10 mouse cellular contexts compared by ENCODE assay signal in the genomic region with DNA sequence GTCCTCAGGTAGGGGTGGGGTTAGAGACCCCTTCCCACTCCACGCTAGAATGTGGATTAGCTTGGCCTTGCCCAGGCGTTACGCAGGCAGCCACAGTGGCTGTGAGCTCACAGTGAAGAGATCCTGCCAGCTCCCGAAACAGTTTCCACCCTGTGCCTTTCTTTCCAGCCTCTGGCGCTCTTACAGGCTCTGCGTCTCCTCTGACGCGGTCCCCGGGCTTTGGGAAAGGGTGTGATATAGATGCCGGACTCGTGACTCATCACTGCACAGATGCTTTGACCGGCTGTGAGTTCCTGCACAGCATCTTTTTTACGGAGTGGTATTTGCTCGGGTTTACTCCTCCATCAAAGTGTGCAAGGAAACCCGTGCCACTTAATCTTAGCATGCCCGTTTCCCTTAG. TPM values are rescaled to one million over a fixed set of nuclear protein-coding genes. Genes with fewer than 3 reads are reported as not detected.
A peak's percentile ranks its signal among the peaks of the same experiment; 100 is the strongest.
DNase-seq lines count a peak whose midpoint lies in the region; ATAC-seq lines count a peak whose summit lies in the region.
"Had no signal": no experiment of that assay in that cellular context is flagged by ENCODE, and none has a peak within 500 bp of the region (broad histone marks: within the 10 kb centered on the region; RNA-seq: fewer than 3 reads in every experiment).

No protein-coding gene starts in this region.

- ATAC-seq in hindbrain, embryonic 14.5 days (ENCODE audit: low FRiP score): 0 out of 2 replicates have a peak, but pooled peaks have one; percentile 31
- no peak; the same call in 1 of the 2 replicates for ATAC-seq in embryonic facial prominence, embryonic 14.5 days (ENCODE audit: low read depth)
- ATAC-seq: Patski had no signal

- H3K4me3 ChIP-seq in hindbrain, embryonic 14.5 days (replicated peaks; ENCODE audit: low read length): no peak overlapping the region
- H3K4me3 ChIP-seq in hindbrain, embryonic 10.5 days: no peak overlapping the region
- no peak overlapping the region for H3K4me3 ChIP-seq in embryonic facial prominence, embryonic 14.5 days (ENCODE audit: low read depth, low read length)
- H3K4me3 ChIP-seq: midbrain, embryonic 12.5 days had no signal

- WGBS in hindbrain, embryonic 14.5 days: 87% methylated on average over 16 of the region's 16 CpGs
- WGBS in hindbrain, embryonic 10.5 days: 92% methylated on average over 16 of the region's 16 CpGs
- WGBS in embryonic facial prominence, embryonic 14.5 days: 63% methylated on average over 16 of the region's 16 CpGs

- H3K27ac ChIP-seq in hindbrain, embryonic 14.5 days: no peak overlapping the region
- H3K27ac ChIP-seq in hindbrain, embryonic 10.5 days: no peak overlapping the region
- no peak overlapping the region for H3K27ac ChIP-seq in embryonic facial prominence, embryonic 14.5 days (replicated peaks; ENCODE audit: low read depth, low read length)
- H3K27ac ChIP-seq: midbrain, embryonic 12.5 days had no signal

- H3K4me2 ChIP-seq in hindbrain, embryonic 14.5 days (replicated peaks): no peak overlapping the region
- H3K4me2 ChIP-seq in embryonic facial prominence, embryonic 14.5 days (ENCODE audit: low read depth, low read length): peak overlapping the region; percentile 28; the same call in 1 of the 2 replicates
- H3K4me2 ChIP-seq: midbrain, embryonic 12.5 days had no signal

- no peak for DNase-seq in hindbrain, embryonic 14.5 days (ENCODE audit: low spot score)
- DNase-seq in hindbrain, embryonic 10.5 days (ENCODE audit: low spot score): no peak
- DNase-seq in embryonic facial prominence, embryonic 14.5 days (ENCODE audit: low spot score): peak; percentile 51
- peak; percentile 54 to 57 for DNase-seq in heart, postnatal 14 days
- peak; percentile 79 for DNase-seq in right cerebral cortex, adult 18-20 months
- no peak for DNase-seq in ovary, postnatal 36 days (ENCODE audit: low spot score)
- no peak for DNase-seq in adrenal gland, adult (ENCODE audit: inconsistent age in 2 of 2, low spot score in 1 of 2)
- DNase-seq in neural tube, embryonic 10.5 days (ENCODE audit: extremely low spot score, low spot score): no peak

- H3K36me3 ChIP-seq in hindbrain, embryonic 14.5 days (replicated peaks; ENCODE audit: control insufficient read depth, insufficient read depth): no peaks in the 10 kb centered on the region
- H3K36me3 ChIP-seq in hindbrain, embryonic 10.5 days: no peaks in the 10 kb centered on the region
- H3K36me3 ChIP-seq in embryonic facial prominence, embryonic 14.5 days (ENCODE audit: control insufficient read depth, insufficient read depth, low read length): no peaks in the 10 kb centered on the region
- H3K36me3 ChIP-seq: midbrain, embryonic 12.5 days had no signal

- H3K9ac ChIP-seq in hindbrain, embryonic 14.5 days: no peak overlapping the region
- H3K9ac ChIP-seq in embryonic facial prominence, embryonic 14.5 days (ENCODE audit: low read depth, low read length): no peak overlapping the region
- H3K9ac ChIP-seq: midbrain, embryonic 12.5 days had no signal

- no peaks in the 10 kb centered on the region for H3K4me1 ChIP-seq in hindbrain, embryonic 14.5 days (replicated peaks; ENCODE audit: control insufficient read depth, insufficient read depth, low read length)
- H3K4me1 ChIP-seq in hindbrain, embryonic 10.5 days (replicated peaks): no peaks in the 10 kb centered on the region
- no peaks in the 10 kb centered on the region for H3K4me1 ChIP-seq in embryonic facial prominence, embryonic 14.5 days (ENCODE audit: control insufficient read depth, insufficient read depth, low read length)
- H3K4me1 ChIP-seq: midbrain, embryonic 12.5 days had no signal

- H3K27me3 ChIP-seq in hindbrain, embryonic 14.5 days (ENCODE audit: control insufficient read depth, insufficient read depth, low read length): no peaks in the 10 kb centered on the region
- H3K27me3 ChIP-seq in hindbrain, embryonic 10.5 days (ENCODE audit: insufficient read depth, poor library complexity, severe bottlenecking): no peaks in the 10 kb centered on the region
- no peaks in the 10 kb centered on the region for H3K27me3 ChIP-seq in embryonic facial prominence, embryonic 14.5 days (replicated peaks; ENCODE audit: control insufficient read depth, insufficient read depth, low read length)
- H3K27me3 ChIP-seq: midbrain, embryonic 12.5 days; Patski had no signal

- no peaks in the 10 kb centered on the region for H3K9me3 ChIP-seq in hindbrain, embryonic 14.5 days (ENCODE audit: control insufficient read depth, low read length)
- no peaks in the 10 kb centered on the region for H3K9me3 ChIP-seq in hindbrain, embryonic 10.5 days
- no peaks in the 10 kb centered on the region for H3K9me3 ChIP-seq in embryonic facial prominence, embryonic 14.5 days (ENCODE audit: control insufficient read depth, low read length)
- H3K9me3 ChIP-seq: midbrain, embryonic 12.5 days had no signal

- intact Hi-C loops in heart, postnatal 14 days (cut with DNase I): loop anchor here (2.0 to 10.0 kb wide), 4 partner anchors 61 to 959 kb away; partner anchors contain the start of genes 4930455H04Rik, Palmd and Snx7

RNA-seq across cellular contexts. Expression of gene Frrs1, which starts 46.6 kb away (rescaled TPM):
- polyA plus RNA-seq in hindbrain, embryonic 14.5 days (2014; fragmentation: Nextera tagmentation; extraction: Ambion mirVana): 4.8 and 6.0 TPM in 2 replicates
- 8.7 and 17.2 TPM in 2 replicates for polyA plus RNA-seq in hindbrain, embryonic 10.5 days (2016; fragmentation: Nextera tagmentation; extraction: Ambion mirVana)
- 10.0 and 13.0 TPM in 2 replicates for polyA plus RNA-seq in embryonic facial prominence, embryonic 14.5 days (2014; fragmentation: Nextera tagmentation; extraction: Ambion mirVana)
- total RNA-seq in heart, postnatal 14 days (2021): 1 to 10 TPM; 4.8 to 5.2 TPM

Comparison
In these comparisons a context has a peak if more than half of its experiments do, and no peak if none do; other contexts are left out.
1. DNase-seq: peak in embryonic facial prominence, embryonic 14.5 days (single experiment), heart, postnatal 14 days (2 of 2) and right cerebral cortex, adult 18-20 months (single experiment); none in hindbrain, embryonic 14.5 days (single experiment), hindbrain, embryonic 10.5 days (single experiment), ovary, postnatal 36 days (single experiment), adrenal gland, adult (0 of 2) and neural tube, embryonic 10.5 days (single experiment).